Mouse (Mus musculus): Measurements from ENCODE around the gene G6pd2.

G6pd2 gene

GRCm38 (mm10) chr5:61808516-61808915 lies at the start of gene G6pd2:
Gene G6pd2 (plus strand): TSS chr5:61808816.
- DNase-seq (ENCODE audit: low read depth, low spot score): no peak

GRCm38 (mm10) chr5:61764214-61764613 lies 44.4 kb upstream of the G6pd2 start:
- DNase-seq (ENCODE audit: low read depth, low spot score): no peak

- DNase-seq (ENCODE audit: low read depth, low spot score): no peak
Measured at GRCm38 (mm10) chr5:61832935-61833551, 24.4 kb downstream of the G6pd2 start.

DNA sequence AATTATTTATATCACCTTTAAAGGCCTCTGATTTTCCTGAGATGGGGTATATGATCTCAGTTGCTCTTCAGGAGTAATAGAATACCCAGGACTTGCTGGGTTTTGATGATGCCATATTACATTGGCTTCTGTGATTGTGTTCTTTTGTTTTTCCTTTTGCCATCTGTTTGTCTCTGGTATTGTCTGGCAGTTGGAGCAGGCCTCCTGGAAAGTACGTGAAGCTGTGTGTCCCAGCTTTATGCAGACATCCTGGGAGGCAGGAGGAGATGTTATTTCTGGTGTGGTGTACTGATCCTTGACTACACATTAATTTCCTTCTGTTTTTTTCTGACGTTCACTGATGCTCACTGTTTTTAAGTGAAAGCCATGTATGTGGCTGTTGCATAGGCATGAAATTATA lies 35.3 kb downstream of the G6pd2 start:
- DNase-seq (ENCODE audit: low read depth, low spot score): no peak
